Mouse (Mus musculus) liver, postnatal 0 days (tissue): ENCODE data around the gene Cry2. TPM values are rescaled to one million over a fixed set of nuclear protein-coding genes. Genes with fewer than 3 reads are reported as not detected.

Experiments
- ATAC-seq: fragments of 200-750 bp; cut with Nextera tagmentation; 2 replicates; pipeline ENCODE4 v1.8.0; 2017; ENCODE audit warnings: mild to moderate bottlenecking, moderate library complexity
- DNase-seq: peaks from one replicate; pipeline ENCODE4 v3.0.0-alpha.2; 2016
- H3K27ac ChIP-seq: fragments of 300-500 bp; sonication (generic); 2 replicates; pipeline ENCODE4 v1.5.1; 2014; ENCODE audit warnings: antibody characterized with exemption, moderate library complexity, mild to moderate bottlenecking, low read depth
- H3K27me3 ChIP-seq: fragments of 300-500 bp; sonication (generic); 2 replicates; pipeline ENCODE4 v1.6.1; 2014; ENCODE audit warnings: low read length, control low read depth, mixed read lengths; ENCODE audit not compliant: insufficient read depth
- H3K36me3 ChIP-seq: fragments of 300-500 bp; sonication (generic); replicated peaks from 2 replicates; pipeline ENCODE4 v1.6.1; 2014; ENCODE audit warnings: mild to moderate bottlenecking, control low read depth, low read length, moderate library complexity, mixed read lengths; ENCODE audit not compliant: insufficient read depth
- H3K4me1 ChIP-seq: fragments of 300-500 bp; sonication (generic); 2 replicates; pipeline ENCODE4 v1.6.1; 2014; ENCODE audit warnings: antibody characterized with exemption, mild to moderate bottlenecking, control low read depth; ENCODE audit not compliant: insufficient read depth
- H3K4me2 ChIP-seq: fragments of 300-500 bp; sonication (generic); 2 replicates; pipeline ENCODE4 v1.6.1; 2014; ENCODE audit warnings: low read depth, mild to moderate bottlenecking, low read length, moderate library complexity, mixed read lengths
- H3K4me3 ChIP-seq: fragments of 300-500 bp; sonication (generic); 2 replicates; pipeline ENCODE4 v1.5.1; 2014; ENCODE audit warnings: low read depth, low read length
- H3K9ac ChIP-seq: fragments of 300-500 bp; sonication (generic); replicated peaks from 2 replicates; pipeline ENCODE4 v1.6.1; 2014; ENCODE audit warnings: mild to moderate bottlenecking, moderate library complexity
- H3K9me3 ChIP-seq: fragments of 300-500 bp; sonication (generic); 2 replicates; pipeline ENCODE4 v1.6.1; 2016; ENCODE audit warnings: mild to moderate bottlenecking, control low read depth, low read length, mixed read lengths
- CTCF ChIP-seq: sonication (generic); IDR thresholded peaks from 2 replicates; pipeline ENCODE4 v1.5.1; 2016; ENCODE audit warnings: antibody characterized with exemption, low read depth
- EP300 ChIP-seq: IDR thresholded peaks from 2 replicates; pipeline ENCODE4 v1.6.1; 2016; ENCODE audit warnings: antibody characterized with exemption, low read depth, mild to moderate bottlenecking
- WGBS: fragments of 180-500 bp; shearing (Covaris S2); extraction: QIAGEN DNeasy Blood & Tissue Kit; methylation state at CpG from one replicate; pipeline ENCODE4 v1.1.7; 2014; ENCODE audit not compliant: insufficient replicate concordance; 5-methylcytosine and 5-hydroxymethylcytosine counted together
- polyA plus RNA-seq: library from polyadenylated mRNA; unstranded; fragments of >200 nt; fragmentation: Nextera tagmentation; extraction: Ambion mirVana; gene quantifications from 2 replicates; pipeline ENCODE4 v1.2.1, GENCODE M21; 2015

Gene Cry2
- polyA plus RNA-seq, 1 experiment from 2014 or later = 11.9 TPM

- no peak overlapping the region for H3K4me2 ChIP-seq
- no peak overlapping the region for H3K4me3 ChIP-seq
- 97% methylated on average over 3 of the region's 3 CpGs for WGBS
- no peaks in the 10 kb centered on the region for H3K27me3 ChIP-seq
- peaks cover 42% of the 10 kb centered on the region for H3K36me3 ChIP-seq
- ATAC-seq = no peak
- TF ChIP-seq EP300 (no peak), CTCF (no peak)
- no peak overlapping the region for H3K27ac ChIP-seq
- DNase-seq = no peak
- peaks cover 50% of the 10 kb centered on the region for H3K4me1 ChIP-seq
- no peaks in the 10 kb centered on the region for H3K9me3 ChIP-seq
- H3K9ac ChIP-seq = no peak overlapping the region
These were observed 7.4 kb downstream of the Cry2 start for GRCm38 (mm10) chr2:92426426-92426825.

GRCm38 (mm10) chr2:92425366-92425765, 8.5 kb downstream of the Cry2 start:
- no peak overlapping the region for H3K4me3 ChIP-seq
- H3K27ac ChIP-seq = no peak overlapping the region
- no peak for DNase-seq
- no peaks in the 10 kb centered on the region for H3K9me3 ChIP-seq
- H3K27me3 ChIP-seq = no peaks in the 10 kb centered on the region
- no peak overlapping the region for H3K9ac ChIP-seq
- peaks cover 43% of the 10 kb centered on the region for H3K4me1 ChIP-seq
- no peak for ATAC-seq
- 83% methylated on average over 4 of the region's 4 CpGs for WGBS
- TF ChIP-seq CTCF (no peak), EP300 (no peak)
- no peak overlapping the region for H3K4me2 ChIP-seq
- peaks cover 53% of the 10 kb centered on the region for H3K36me3 ChIP-seq

GRCm38 (mm10) chr2:92424462-92425308, 9.2 kb downstream of the Cry2 start:
- DNase-seq = no peak
- Histone ChIP-seq H3K27me3 (no peaks in the 10 kb centered on the region), H3K27ac (peak overlapping the region; percentile 19; the same call in 1 of the 2 replicates), H3K4me1 (peaks cover 41% of the 10 kb centered on the region), H3K4me2 (no peak overlapping the region), H3K9ac (no peak overlapping the region; the same call in 1 of the 2 replicates), H3K36me3 (peaks cover 58% of the 10 kb centered on the region), H3K9me3 (no peaks in the 10 kb centered on the region), H3K4me3 (no peak overlapping the region)
- 72% methylated on average over 9 of the region's 9 CpGs for WGBS
- no peak for ATAC-seq
- TF ChIP-seq EP300 = no peak
- no peak for TF ChIP-seq CTCF

- Histone ChIP-seq H3K4me1 (peaks cover 33% of the 10 kb centered on the region), H3K27me3 (no peaks in the 10 kb centered on the region), H3K36me3 (peaks cover 62% of the 10 kb centered on the region), H3K4me3 (no peak overlapping the region), H3K9me3 (no peaks in the 10 kb centered on the region), H3K4me2 (no peak overlapping the region), H3K27ac (peak overlapping the region; percentile 19; the same call in 1 of the 2 replicates), H3K9ac (no peak overlapping the region; the same call in 1 of the 2 replicates)
- TF ChIP-seq CTCF = no peak
- TF ChIP-seq EP300 = no peak; the same call in 1 of the 2 replicates
- 71% methylated on average over 9 of the region's 9 CpGs for WGBS
- DNase-seq (peak; percentile 73), ATAC-seq (peak; percentile 13; the same call in 1 of the 2 replicates)
These were observed 10.0 kb downstream of the Cry2 start for GRCm38 (mm10) chr2:92423702-92424461.

GRCm38 (mm10) chr2:92423156-92423555, 10.7 kb downstream of the Cry2 start:
- DNase-seq (no peak), ATAC-seq (no peak)
- no peaks in the 10 kb centered on the region for H3K9me3 ChIP-seq
- peaks cover 69% of the 10 kb centered on the region for H3K36me3 ChIP-seq
- WGBS = 85% methylated on average over 9 of the region's 9 CpGs
- no peak overlapping the region for H3K9ac ChIP-seq
- peaks cover 26% of the 10 kb centered on the region for H3K4me1 ChIP-seq
- no peak overlapping the region for H3K4me3 ChIP-seq
- no peak overlapping the region for H3K4me2 ChIP-seq
- TF ChIP-seq CTCF (no peak), EP300 (no peak)
- H3K27ac ChIP-seq = peak overlapping the region; percentile 83; the same call in 1 of the 2 replicates
- no peaks in the 10 kb centered on the region for H3K27me3 ChIP-seq

- Histone ChIP-seq H3K36me3 (peaks cover 74% of the 10 kb centered on the region), H3K27me3 (no peaks in the 10 kb centered on the region), H3K4me1 (peaks cover 25% of the 10 kb centered on the region), H3K4me3 (no peak overlapping the region), H3K27ac (peak overlapping the region; percentile 83), H3K9me3 (no peaks in the 10 kb centered on the region), H3K9ac (no peak overlapping the region), H3K4me2 (no peak overlapping the region)
- WGBS = 47% methylated on average over 10 of the region's 10 CpGs
- peak; percentile 30; the same call in 1 of the 2 replicates for ATAC-seq
- no peak for DNase-seq
- peak; percentile 53 for TF ChIP-seq CTCF
- TF ChIP-seq EP300 = no peak
These were observed 11.3 kb downstream of the Cry2 start for GRCm38 (mm10) chr2:92422388-92423135.
